Mouse (Mus musculus) embryonic fibroblast, embryonic 13.5 days (primary cell): Measurements from ENCODE around the gene Fus.

Experiments used
- CTCF ChIP-seq: IDR thresholded peaks from 2 replicates; pipeline ENCODE4 v1.5.1; 2011; ENCODE audit warnings: mild to moderate bottlenecking, control low read depth, low read length, moderate library complexity, borderline replicate concordance; ENCODE audit not compliant: insufficient read depth
- POLR2A ChIP-seq: IDR thresholded peaks from 2 replicates; pipeline ENCODE4 v1.6.1; 2011; ENCODE audit warnings: low read depth, mild to moderate bottlenecking, control low read depth, low read length, moderate library complexity

GRCm38 (mm10) chr7:128006193-128006592 is 38.9 kb downstream of the Fus start:
- TF ChIP-seq POLR2A (no peak), CTCF (no peak)
